ENCODE assay signal across 8 mouse cellular contexts in the genomic region with DNA sequence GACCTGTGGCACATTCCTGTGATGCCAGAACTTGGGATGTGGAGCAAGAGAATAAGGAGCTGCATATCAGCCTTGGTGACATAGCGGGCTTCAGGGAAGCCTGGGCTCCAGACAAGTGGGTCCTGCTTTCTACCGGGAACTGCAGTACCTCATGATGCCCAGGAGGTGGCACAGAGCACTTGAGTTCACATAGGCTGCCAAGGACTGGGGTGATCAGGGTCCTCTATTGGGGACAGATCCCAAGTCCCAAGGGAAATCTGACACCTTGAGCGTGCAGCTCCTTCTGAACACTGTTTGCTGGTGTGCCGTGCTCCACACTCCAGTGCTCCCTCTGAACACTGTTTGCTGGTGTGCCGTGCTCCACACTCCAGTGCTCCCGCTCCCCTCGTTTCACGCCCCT. TPM values are rescaled to one million over a fixed set of nuclear protein-coding genes. Genes with fewer than 3 reads are reported as not detected.
DNase-seq lines count a peak whose midpoint lies in the region; ATAC-seq and TF ChIP-seq lines count a peak whose summit lies in the region.

No protein-coding gene starts in this region.

- no peak overlapping the region for H3K4me2 ChIP-seq in forebrain, embryonic 14.5 days (ENCODE audit: low read length)
- no peak overlapping the region for H3K4me2 ChIP-seq in intestine, embryonic 15.5 days (replicated peaks)
- no peak overlapping the region for H3K4me2 ChIP-seq in midbrain, embryonic 12.5 days (replicated peaks)

- H3K36me3 ChIP-seq in forebrain, embryonic 14.5 days (ENCODE audit: control insufficient read depth, insufficient read depth, low read length) = peaks cover 75% of the 10 kb centered on the region
- H3K36me3 ChIP-seq in intestine, embryonic 15.5 days = peaks cover 19% of the 10 kb centered on the region
- peaks cover 64% of the 10 kb centered on the region for H3K36me3 ChIP-seq in limb, embryonic 10.5 days
- peaks cover 66% of the 10 kb centered on the region for H3K36me3 ChIP-seq in midbrain, embryonic 12.5 days
- H3K36me3 ChIP-seq in splenic B cell, adult 2 months (ENCODE audit: control insufficient read depth, insufficient read depth, low read length, poor library complexity, severe bottlenecking) = peaks cover 14% of the 10 kb centered on the region

- H3K4me1 ChIP-seq in forebrain, embryonic 14.5 days (ENCODE audit: control insufficient read depth, insufficient read depth, low read length) = no peaks in the 10 kb centered on the region
- H3K4me1 ChIP-seq in intestine, embryonic 15.5 days (replicated peaks) = no peaks in the 10 kb centered on the region
- no peaks in the 10 kb centered on the region for H3K4me1 ChIP-seq in limb, embryonic 10.5 days
- H3K4me1 ChIP-seq in midbrain, embryonic 12.5 days = no peaks in the 10 kb centered on the region

- peak; percentile 84 for ATAC-seq in forebrain, embryonic 14.5 days
- ATAC-seq in intestine, embryonic 15.5 days = peak; percentile 57
- peak; percentile 38; the same call in 1 of the 2 replicates for ATAC-seq in midbrain, embryonic 12.5 days (ENCODE audit: low FRiP score, low read depth)

- no peaks in the 10 kb centered on the region for H3K9me3 ChIP-seq in forebrain, embryonic 14.5 days (replicated peaks; ENCODE audit: control insufficient read depth, low read length)
- H3K9me3 ChIP-seq in intestine, embryonic 15.5 days = no peaks in the 10 kb centered on the region
- H3K9me3 ChIP-seq in limb, embryonic 10.5 days (replicated peaks) = no peaks in the 10 kb centered on the region
- H3K9me3 ChIP-seq in midbrain, embryonic 12.5 days = no peaks in the 10 kb centered on the region

- H3K27me3 ChIP-seq in forebrain, embryonic 14.5 days (replicated peaks; ENCODE audit: control insufficient read depth, insufficient read depth, low read length) = no peaks in the 10 kb centered on the region
- no peaks in the 10 kb centered on the region for H3K27me3 ChIP-seq in intestine, embryonic 15.5 days (replicated peaks)
- H3K27me3 ChIP-seq in limb, embryonic 10.5 days (ENCODE audit: low read depth, poor library complexity, severe bottlenecking) = no peaks in the 10 kb centered on the region
- H3K27me3 ChIP-seq in midbrain, embryonic 12.5 days = no peaks in the 10 kb centered on the region
- H3K27me3 ChIP-seq in splenic B cell, adult 2 months (ENCODE audit: control insufficient read depth, insufficient read depth, low read length, poor library complexity, severe bottlenecking) = no peaks in the 10 kb centered on the region

- DNase-seq in gastrocnemius, adult 2 months = peak; percentile 63
- DNase-seq in gastrocnemius, postnatal 25 days = no peak
- DNase-seq in c-Kit-positive CD71-positive TER-119-positive erythroid progenitor cells, embryonic 14.5 days (ENCODE audit: low spot score) = peak; percentile 51
- peak; percentile 86 for DNase-seq in forebrain, embryonic 14.5 days (ENCODE audit: low spot score)
- DNase-seq in limb, embryonic 10.5 days (ENCODE audit: low spot score) = peak; percentile 60
- peak; percentile 77 for DNase-seq in splenic B cell, adult 2 months (ENCODE audit: low read depth, low spot score)

- 43% methylated on average over 8 of the region's 8 CpGs for WGBS in forebrain, embryonic 14.5 days
- WGBS in intestine, embryonic 15.5 days = 47% methylated on average over 8 of the region's 8 CpGs
- WGBS in limb, embryonic 10.5 days = 47% methylated on average over 8 of the region's 8 CpGs
- WGBS in midbrain, embryonic 12.5 days = 38% methylated on average over 8 of the region's 8 CpGs

- H3K27ac ChIP-seq in gastrocnemius, adult 2 months = no peak overlapping the region
- no peak overlapping the region for H3K27ac ChIP-seq in forebrain, embryonic 14.5 days (ENCODE audit: low read depth, low read length)
- no peak overlapping the region for H3K27ac ChIP-seq in intestine, embryonic 15.5 days
- no peak overlapping the region for H3K27ac ChIP-seq in limb, embryonic 10.5 days
- H3K27ac ChIP-seq in midbrain, embryonic 12.5 days (replicated peaks) = no peak overlapping the region

- no peak overlapping the region for H3K9ac ChIP-seq in forebrain, embryonic 14.5 days (ENCODE audit: low read length)
- no peak overlapping the region for H3K9ac ChIP-seq in intestine, embryonic 15.5 days
- H3K9ac ChIP-seq in midbrain, embryonic 12.5 days (replicated peaks) = no peak overlapping the region

- peak; percentile 98 for TF ChIP-seq CTCF in gastrocnemius, adult 2 months (IDR thresholded peaks at IDR 0.05)

- no peak overlapping the region for H3K4me3 ChIP-seq in gastrocnemius, adult 2 months
- no peak overlapping the region for H3K4me3 ChIP-seq in forebrain, embryonic 14.5 days (ENCODE audit: low read depth, low read length)
- H3K4me3 ChIP-seq in intestine, embryonic 15.5 days (replicated peaks) = no peak overlapping the region
- H3K4me3 ChIP-seq in limb, embryonic 10.5 days = no peak overlapping the region
- H3K4me3 ChIP-seq in midbrain, embryonic 12.5 days = no peak overlapping the region

- intact Hi-C loops in gastrocnemius, adult 2 months (cut with DNase I) = loop anchor here (1.0 to 2.0 kb wide), 2 partner anchors 42 to 113 kb away; no protein-coding TSS in a partner anchor

RNA-seq across cellular contexts. Expression of a gene that starts 34.8 kb away (rescaled TPM):
- 10 to 100 TPM; 37.9 to 40.1 TPM for total RNA-seq in gastrocnemius, adult 2 months (2021)
- total RNA-seq in gastrocnemius, postnatal 25 days (2021) = 10 to 100 TPM; 31.0 to 32.9 TPM
- 19.9 and 22.5 TPM in 2 replicates for polyA plus RNA-seq in forebrain, embryonic 14.5 days (2014; fragmentation: Nextera tagmentation; extraction: Ambion mirVana)
- 17.3 and 17.6 TPM in 2 replicates for polyA plus RNA-seq in intestine, embryonic 15.5 days (2015; fragmentation: Nextera tagmentation; extraction: Ambion mirVana)
- polyA plus RNA-seq in limb, embryonic 10.5 days (2016; fragmentation: Nextera tagmentation; extraction: Ambion mirVana) = 10.3 and 13.1 TPM in 2 replicates
- polyA plus RNA-seq in midbrain, embryonic 12.5 days (2016; fragmentation: Nextera tagmentation; extraction: Ambion mirVana) = 21.7 and 26.2 TPM in 2 replicates
